Mouse (Mus musculus) intestine, embryonic 14.5 days (tissue): ENCODE measurements around the gene Miga1. TPM values are rescaled to one million over a fixed set of nuclear protein-coding genes. Genes with fewer than 3 reads are reported as not detected.
A peak's percentile ranks its signal among the peaks of the same experiment; 100 is the strongest.

Experiments used
- ATAC-seq: fragments of 200-750 bp; cut with Nextera tagmentation; replicated peaks from 2 replicates; pipeline ENCODE4 v1.8.0; 2017; ENCODE audit warnings: low read depth, moderate number of reproducible peaks, moderate TSS enrichment, moderate library complexity; ENCODE audit not compliant: low FRiP score, low TSS enrichment
- DNase-seq: peaks from one replicate; pipeline ENCODE4 v3.0.0-alpha.2; 2018; ENCODE audit warnings: low spot score
- H3K27ac ChIP-seq: fragments of 300-500 bp; sonication (generic); 2 replicates; pipeline ENCODE4 v1.5.1; 2014; ENCODE audit warnings: low read depth, mild to moderate bottlenecking, control low read depth
- H3K27me3 ChIP-seq: fragments of 300-500 bp; sonication (generic); replicated peaks from 2 replicates; pipeline ENCODE4 v1.6.1; 2014; ENCODE audit warnings: low read length, control low read depth; ENCODE audit not compliant: control insufficient read depth, insufficient read depth
- H3K36me3 ChIP-seq: fragments of 300-500 bp; sonication (generic); 2 replicates; pipeline ENCODE4 v1.6.1; 2014; ENCODE audit warnings: low read length, control low read depth; ENCODE audit not compliant: control insufficient read depth, insufficient read depth
- H3K4me1 ChIP-seq: fragments of 300-500 bp; sonication (generic); replicated peaks from 2 replicates; pipeline ENCODE4 v1.6.1; 2014; ENCODE audit warnings: low read length, control low read depth, mixed read lengths; ENCODE audit not compliant: control insufficient read depth, insufficient read depth
- H3K4me2 ChIP-seq: fragments of 300-500 bp; sonication (generic); 2 replicates; pipeline ENCODE4 v1.6.1; 2014; ENCODE audit warnings: low read length
- H3K4me3 ChIP-seq: fragments of 300-500 bp; sonication (generic); 2 replicates; pipeline ENCODE4 v1.5.1; 2014; ENCODE audit warnings: low read depth, low read length, control low read depth, mixed read lengths
- H3K9ac ChIP-seq: fragments of 300-500 bp; sonication (generic); 2 replicates; pipeline ENCODE4 v1.6.1; 2014; ENCODE audit warnings: mild to moderate bottlenecking, low read length
- H3K9me3 ChIP-seq: fragments of 300-500 bp; sonication (generic); 2 replicates; pipeline ENCODE4 v1.6.1; 2016; ENCODE audit warnings: low read length, control low read depth; ENCODE audit not compliant: control insufficient read depth
- WGBS: fragments of 180-500 bp; shearing (Covaris S2); extraction: QIAGEN DNeasy Blood & Tissue Kit; methylation state at CpG from one replicate; pipeline ENCODE4 v1.1.7; 2014; 5-methylcytosine and 5-hydroxymethylcytosine counted together
- polyA plus RNA-seq: library from polyadenylated mRNA; unstranded; fragments of >200 nt; fragmentation: Nextera tagmentation; extraction: Ambion mirVana; gene quantifications from 2 replicates; pipeline ENCODE4 v1.2.1, GENCODE M21; 2014

Gene Miga1
- polyA plus RNA-seq, 1 experiment from 2014 or later: 19.2 TPM

DNA sequence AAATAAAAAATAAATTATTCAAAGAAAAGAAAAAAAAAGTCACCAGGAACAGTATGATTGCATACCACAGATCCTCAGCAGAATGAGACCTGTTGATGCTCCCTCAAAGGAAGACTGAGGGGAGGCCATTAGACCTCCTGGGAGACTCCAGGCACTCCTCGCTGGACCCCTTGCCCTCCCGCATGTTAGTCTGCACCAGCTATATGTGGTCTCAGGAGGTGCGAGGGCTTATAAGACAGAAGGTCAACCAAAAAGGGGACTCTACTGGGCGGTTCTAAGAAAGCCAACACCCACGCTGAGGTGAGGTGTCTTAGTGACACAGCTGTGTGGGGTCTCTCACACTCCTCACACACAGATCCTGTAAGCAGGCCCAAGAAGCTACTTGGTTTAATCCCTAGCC, 44.3 kb downstream of the Miga1 start:
- no peak for DNase-seq
- no peaks in the 10 kb centered on the region for H3K27me3 ChIP-seq
- H3K4me1 ChIP-seq: peaks cover 15% of the 10 kb centered on the region
- H3K36me3 ChIP-seq: peaks cover 15% of the 10 kb centered on the region
- H3K4me3 ChIP-seq: no peak overlapping the region
- ATAC-seq: no peak
- no peak overlapping the region for H3K9ac ChIP-seq
- no peak overlapping the region for H3K27ac ChIP-seq
- 96% methylated on average over 5 of the region's 5 CpGs for WGBS
- no peak overlapping the region for H3K4me2 ChIP-seq
- peaks cover under 1% of the 10 kb centered on the region; the same call in 1 of the 2 replicates for H3K9me3 ChIP-seq

GRCm38 (mm10) chr3:152294400-152294799, 45.8 kb downstream of the Miga1 start:
- H3K4me3 ChIP-seq: no peak overlapping the region
- H3K9me3 ChIP-seq: no peaks in the 10 kb centered on the region
- ATAC-seq (no peak), DNase-seq (no peak)
- no peaks in the 10 kb centered on the region for H3K27me3 ChIP-seq
- H3K27ac ChIP-seq: peak overlapping the region; percentile 51
- no peak overlapping the region for H3K4me2 ChIP-seq
- no peak overlapping the region for H3K9ac ChIP-seq
- H3K4me1 ChIP-seq: peaks cover 15% of the 10 kb centered on the region
- 46% methylated on average over 3 of the region's 3 CpGs for WGBS
- H3K36me3 ChIP-seq: peaks cover 23% of the 10 kb centered on the region

DNA sequence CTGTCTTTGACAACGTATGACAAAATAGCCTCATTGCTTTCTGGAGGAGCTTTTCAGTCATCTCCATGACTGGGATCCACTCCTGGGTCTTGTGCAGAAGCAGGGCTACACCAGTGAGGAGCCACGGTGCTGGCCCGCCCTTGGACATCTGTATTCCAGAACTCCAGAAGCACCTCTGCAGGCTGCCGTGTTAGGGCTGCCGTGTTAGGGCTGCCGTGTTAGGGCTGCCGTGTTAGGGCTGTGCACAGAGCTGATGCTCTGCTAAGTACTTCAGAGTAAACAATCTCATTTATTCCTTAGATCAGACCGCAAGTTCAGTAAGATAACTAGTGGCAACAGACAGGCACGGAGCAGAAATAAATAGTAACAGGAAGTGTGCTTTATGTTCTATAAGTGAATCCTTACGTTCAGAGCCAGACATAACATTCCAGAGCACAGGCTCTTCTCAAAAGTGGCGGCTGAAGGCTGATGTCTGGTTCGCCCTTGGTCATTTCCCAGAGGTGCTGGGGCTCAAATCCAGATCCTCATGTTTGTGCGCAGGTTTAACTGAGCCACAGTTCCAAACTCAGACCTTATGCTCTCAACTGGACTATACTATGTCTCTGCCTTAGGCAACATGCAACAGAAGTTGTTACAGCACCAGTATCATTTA, 46.6 kb downstream of the Miga1 start:
- DNase-seq: no peak
- Histone ChIP-seq H3K27ac (peak overlapping the region; percentile 51), H3K9ac (no peak overlapping the region), H3K9me3 (no peaks in the 10 kb centered on the region), H3K4me3 (no peak overlapping the region), H3K27me3 (no peaks in the 10 kb centered on the region), H3K4me1 (peaks cover 15% of the 10 kb centered on the region), H3K36me3 (peaks cover 29% of the 10 kb centered on the region), H3K4me2 (no peak overlapping the region)
- 43% methylated on average over 13 of the region's 13 CpGs for WGBS
- no peak for ATAC-seq

DNA sequence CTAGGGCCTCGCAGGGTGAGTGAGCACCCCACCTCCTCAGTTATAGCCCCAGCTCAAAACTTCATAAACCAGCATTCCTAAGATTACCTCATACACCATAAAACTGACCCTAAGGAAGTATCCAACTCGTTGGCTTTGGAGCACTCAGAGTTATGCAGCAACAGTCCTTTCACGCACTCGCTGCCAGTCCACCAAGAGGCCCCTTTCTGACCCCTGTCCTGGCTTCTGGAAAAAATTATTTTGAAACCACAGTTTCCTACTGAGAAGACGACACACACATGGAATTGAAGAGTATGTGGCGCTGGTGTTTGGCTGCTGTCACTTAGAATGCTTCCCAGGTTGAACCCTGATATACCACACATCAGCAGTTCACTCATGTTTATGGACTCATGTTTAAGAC, 48.3 kb downstream of the Miga1 start:
- Histone ChIP-seq H3K27ac (no peak overlapping the region), H3K36me3 (peaks cover 45% of the 10 kb centered on the region), H3K4me1 (peaks cover 15% of the 10 kb centered on the region), H3K9ac (no peak overlapping the region), H3K27me3 (no peaks in the 10 kb centered on the region), H3K9me3 (no peaks in the 10 kb centered on the region), H3K4me3 (no peak overlapping the region), H3K4me2 (no peak overlapping the region)
- WGBS: 67% methylated on average over 6 of the region's 6 CpGs
- DNase-seq: no peak
- no peak; the same call in 1 of the 2 replicates for ATAC-seq

DNA sequence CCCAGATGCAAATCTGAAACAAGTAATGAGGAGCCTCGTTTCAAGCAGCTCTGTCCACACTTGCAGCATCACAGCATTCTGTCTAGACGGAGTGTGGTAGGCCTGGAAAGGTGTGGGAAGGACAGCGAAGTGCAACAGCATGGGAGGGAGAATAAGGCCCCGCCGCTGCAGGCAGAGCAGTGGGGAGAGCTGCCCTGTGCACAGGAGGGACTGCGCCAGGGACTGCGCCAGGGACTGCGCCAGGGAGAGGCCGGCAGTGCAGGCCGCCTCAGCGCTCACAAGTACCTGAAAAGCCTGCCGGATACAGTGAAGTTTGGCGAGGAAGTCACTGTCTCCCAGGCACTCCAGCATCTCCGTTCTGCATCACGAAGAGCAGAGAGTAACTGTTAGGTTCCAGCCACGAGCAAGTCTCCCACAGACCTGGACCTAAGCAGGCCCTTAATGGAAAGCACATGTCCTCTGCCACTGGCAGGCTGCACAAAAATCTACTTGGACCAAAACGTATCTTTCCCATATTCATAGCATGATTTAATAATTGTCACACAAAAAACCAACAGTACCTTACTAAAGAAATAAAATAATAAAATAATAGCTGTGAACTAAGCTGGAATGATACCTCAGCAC, 49.9 kb downstream of the Miga1 start:
- WGBS: 86% methylated on average over 17 of the region's 17 CpGs
- DNase-seq: no peak
- H3K4me3 ChIP-seq: no peak overlapping the region
- H3K4me2 ChIP-seq: no peak overlapping the region
- H3K9ac ChIP-seq: no peak overlapping the region
- H3K4me1 ChIP-seq: peaks cover 15% of the 10 kb centered on the region
- H3K27me3 ChIP-seq: no peaks in the 10 kb centered on the region
- ATAC-seq: no peak
- H3K27ac ChIP-seq: no peak overlapping the region
- peaks cover 44% of the 10 kb centered on the region for H3K36me3 ChIP-seq
- H3K9me3 ChIP-seq: no peaks in the 10 kb centered on the region

GRCm38 (mm10) chr3:152288740-152289139, 51.5 kb downstream of the Miga1 start:
- no peaks in the 10 kb centered on the region for H3K9me3 ChIP-seq
- H3K27ac ChIP-seq: no peak overlapping the region
- no peaks in the 10 kb centered on the region for H3K27me3 ChIP-seq
- 90% methylated on average over 4 of the region's 4 CpGs for WGBS
- no peak overlapping the region for H3K4me2 ChIP-seq
- peaks cover 5% of the 10 kb centered on the region for H3K4me1 ChIP-seq
- no peak overlapping the region for H3K9ac ChIP-seq
- ATAC-seq (no peak), DNase-seq (no peak)
- no peak overlapping the region for H3K4me3 ChIP-seq
- H3K36me3 ChIP-seq: peaks cover 48% of the 10 kb centered on the region

DNA sequence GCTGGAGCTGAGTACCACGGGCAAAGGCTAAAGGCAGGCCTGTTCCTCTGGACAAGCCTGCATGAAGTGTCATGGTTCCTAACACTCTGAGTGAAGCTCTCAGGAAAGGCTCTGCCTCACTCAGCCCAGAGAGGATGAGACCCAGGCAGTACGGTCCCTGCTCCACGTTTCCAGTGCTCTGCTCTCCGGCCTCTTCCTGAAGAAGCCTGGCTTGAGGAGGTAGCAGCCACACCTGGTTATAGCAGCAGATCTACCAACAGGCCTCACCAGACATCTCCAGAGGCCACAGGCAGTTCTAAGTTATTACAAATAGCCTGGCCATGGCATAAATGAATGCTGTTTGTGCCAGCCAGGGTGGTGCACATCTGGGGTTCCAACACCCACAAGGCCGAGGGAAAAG, 51.9 kb downstream of the Miga1 start:
- Histone ChIP-seq H3K4me3 (no peak overlapping the region), H3K9ac (no peak overlapping the region), H3K9me3 (no peaks in the 10 kb centered on the region), H3K27ac (no peak overlapping the region), H3K4me2 (no peak overlapping the region), H3K36me3 (peaks cover 52% of the 10 kb centered on the region), H3K27me3 (no peaks in the 10 kb centered on the region), H3K4me1 (peaks cover under 1% of the 10 kb centered on the region; the same call in 1 of the 2 replicates)
- no peak for DNase-seq
- WGBS: 94% methylated on average over 5 of the region's 5 CpGs
- ATAC-seq: no peak

- Histone ChIP-seq H3K36me3 (peaks cover 57% of the 10 kb centered on the region), H3K27ac (no peak overlapping the region), H3K9me3 (no peaks in the 10 kb centered on the region), H3K4me2 (no peak overlapping the region), H3K9ac (no peak overlapping the region), H3K27me3 (no peaks in the 10 kb centered on the region), H3K4me3 (no peak overlapping the region), H3K4me1 (no peaks in the 10 kb centered on the region)
- whole genome bisulfite sequencing: 86% methylated on average over 9 of the region's 9 CpGs
- ATAC-seq (no peak), DNase-seq (no peak)
These were observed 52.4 kb downstream of the Miga1 start for GRCm38 (mm10) chr3:152287810-152288209.

DNA sequence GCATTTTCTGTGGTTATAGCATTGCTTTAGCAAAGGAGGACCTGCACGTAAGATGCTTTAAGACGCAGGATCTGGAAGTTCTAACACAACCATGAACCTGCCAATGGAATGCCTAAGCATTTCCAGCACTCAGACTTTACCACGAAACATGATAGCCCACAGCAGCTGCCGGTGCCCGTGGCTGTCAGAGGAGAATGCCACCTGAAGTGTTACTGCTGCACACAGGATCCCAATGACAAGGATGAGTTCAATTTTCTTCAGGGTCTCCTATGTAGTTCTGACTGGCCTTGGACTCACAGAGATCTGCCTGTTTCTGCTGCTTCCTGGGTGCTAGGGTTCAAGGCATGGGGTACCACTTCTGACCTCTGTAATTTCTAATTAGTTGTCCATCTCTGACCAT, 55.4 kb downstream of the Miga1 start:
- H3K9ac ChIP-seq: no peak overlapping the region
- WGBS: 93% methylated on average over 5 of the region's 5 CpGs
- no peak overlapping the region for H3K4me2 ChIP-seq
- no peak overlapping the region for H3K27ac ChIP-seq
- no peaks in the 10 kb centered on the region for H3K27me3 ChIP-seq
- no peak overlapping the region for H3K4me3 ChIP-seq
- DNase-seq (no peak), ATAC-seq (no peak)
- no peaks in the 10 kb centered on the region for H3K4me1 ChIP-seq
- no peaks in the 10 kb centered on the region for H3K9me3 ChIP-seq
- peaks cover 66% of the 10 kb centered on the region for H3K36me3 ChIP-seq
